Mouse (Mus musculus) MEL (cell line): ENCODE data around the gene Dram1.

Experiments used
- CTCF ChIP-seq, 3 experiments: IDR thresholded peaks in 2 of 3; conservative IDR thresholded peaks in 1 of 3; 2 replicates each; pipeline ENCODE4 v1.5.1; 2011 to 2012; ENCODE audit warnings: low read length in 3 of 3, low read depth in 2 of 3, mild to moderate bottlenecking in 2 of 3, improper control_type of control experiment in 1 of 3, inconsistent platforms in 1 of 3, mixed read lengths in 1 of 3, moderate library complexity in 1 of 3; ENCODE audit not compliant: control insufficient read depth in 1 of 3, insufficient read depth in 1 of 3, poor library complexity in 1 of 3, severe bottlenecking in 1 of 3
- GATA1 ChIP-seq: IDR thresholded peaks from 2 replicates; pipeline ENCODE4 v1.6.1; 2011; ENCODE audit warnings: low read depth, low read length, improper control_type of control experiment
- ZKSCAN1 ChIP-seq: IDR thresholded peaks from 2 replicates; pipeline ENCODE4 v1.6.1; 2012; ENCODE audit warnings: low read depth, mild to moderate bottlenecking, inconsistent platforms, low read length, improper control_type of control experiment, moderate library complexity

- no peak for TF ChIP-seq GATA1
- TF ChIP-seq ZKSCAN1 = no peak
- TF ChIP-seq CTCF (IDR thresholded peaks at IDR 0.05 in 2 of 3, conservative IDR thresholded peaks at IDR 0.05 in 1 of 3; ENCODE audit: control insufficient read depth in 1 of 3, insufficient read depth in 1 of 3, low read depth in 2 of 3, low read length in 3 of 3, poor library complexity in 1 of 3, severe bottlenecking in 1 of 3) = no peak
These were observed 32.9 kb downstream of the Dram1 start for GRCm38 (mm10) chr10:88345899-88346401.
